Mouse (Mus musculus): ENCODE data around the gene Cmip.

- TF ChIP-seq CTCF (conservative IDR thresholded peaks at IDR 0.05; ENCODE audit: insufficient read depth, insufficient read length, low read depth, low read length) (no peak), POLR2A (IDR thresholded peaks at IDR 0.05; ENCODE audit: low read depth, low read length) (no peak)
Observed at GRCm38 (mm10) chr8:117360172-117360930, 103.5 kb downstream of the Cmip start.
